Mouse (Mus musculus) megakaryocyte, embryonic 14.5 days (primary cell): ENCODE data around the gene Tnip2. TPM values are rescaled to one million over a fixed set of nuclear protein-coding genes. Genes with fewer than 3 reads are reported as not detected.

ENCODE experiments used
- H3K27me3 ChIP-seq: replicated peaks from 2 replicates; pipeline ENCODE3; 2012; ENCODE audit warnings: inconsistent platforms
- H3K36me3 ChIP-seq: replicated peaks from 2 replicates; pipeline ENCODE3; 2012; ENCODE audit warnings: low read length, inconsistent platforms, mixed read lengths
- H3K4me1 ChIP-seq: 2 replicates; pipeline ENCODE4 v1.6.1; 2012; ENCODE audit warnings: inconsistent platforms
- H3K4me3 ChIP-seq: replicated peaks from 2 replicates; pipeline ENCODE3; 2012; ENCODE audit warnings: moderate library complexity, mild to moderate bottlenecking, inconsistent platforms
- H3K9me3 ChIP-seq: 2 replicates; pipeline ENCODE4 v1.6.1; 2012; ENCODE audit warnings: inconsistent platforms
- FLI1 ChIP-seq: IDR thresholded peaks from 2 replicates; pipeline ENCODE4 v1.6.1; 2012; ENCODE audit warnings: low read length, inconsistent platforms, mixed read lengths
- GATA1 ChIP-seq: IDR thresholded peaks from 3 replicates; pipeline ENCODE4 v1.6.1; 2012; ENCODE audit warnings: mixed read lengths, low read length, inconsistent platforms, borderline replicate concordance
- polyA plus RNA-seq: library from polyadenylated mRNA; stranded (reverse); fragments of >175 nt; gene quantifications from 2 replicates; pipeline ENCODE4 v1.2.3, GENCODE M21; 2012; ENCODE audit warnings: low replicate concordance; ENCODE audit not compliant: insufficient read depth

The Tnip2 gene
- polyA plus RNA-seq, result 2.0 and 7.5 TPM in 2 replicates

- Histone ChIP-seq H3K27me3 (no peaks in the 10 kb centered on the region), H3K4me1 (peaks cover 71% of the 10 kb centered on the region), H3K4me3 (peak within 1 kb of the TSS; percentile 99), H3K36me3 (peaks cover 13% of the 10 kb centered on the region), H3K9me3 (peaks cover 3% of the 10 kb centered on the region; the same call in 1 of the 2 replicates)
- TF ChIP-seq GATA1, result no peak
- no peak for TF ChIP-seq FLI1
These were observed at the start of gene Tnip2 for GRCm38 (mm10) chr5:34513466-34514217. TSS of gene Tnip2 (minus strand) at chr5:34513991.

GRCm38 (mm10) chr5:34551821-34552220, 38.0 kb upstream of the Tnip2 start:
- Histone ChIP-seq H3K9me3 (no peaks in the 10 kb centered on the region), H3K4me1 (peaks cover 48% of the 10 kb centered on the region), H3K36me3 (peaks cover 66% of the 10 kb centered on the region), H3K4me3 (no peak overlapping the region), H3K27me3 (no peaks in the 10 kb centered on the region)
- no peak for TF ChIP-seq GATA1
- no peak for TF ChIP-seq FLI1

DNA sequence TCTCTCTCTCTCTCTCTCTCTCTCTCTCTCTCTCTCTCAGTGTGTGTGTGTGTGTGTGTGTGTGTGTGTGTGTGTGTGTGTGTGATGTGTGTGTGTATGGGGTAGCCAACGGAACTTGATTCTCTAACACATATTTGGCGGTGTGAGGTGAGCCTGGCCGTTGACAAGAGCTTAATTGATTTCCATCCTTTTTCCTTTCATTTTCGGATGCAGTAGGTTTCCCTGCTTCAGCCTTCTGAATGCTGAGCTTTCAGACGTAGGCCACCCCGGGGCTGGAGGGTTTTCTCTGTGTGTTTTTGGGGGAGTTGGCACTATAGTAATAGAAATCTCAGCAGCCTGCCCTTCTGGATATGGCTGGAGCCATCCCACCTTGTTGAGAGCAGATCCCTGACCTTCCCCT, 36.5 kb upstream of the Tnip2 start:
- H3K36me3 ChIP-seq, result peaks cover 66% of the 10 kb centered on the region
- no peaks in the 10 kb centered on the region for H3K9me3 ChIP-seq
- H3K4me3 ChIP-seq, result peak overlapping the region; percentile 92
- H3K4me1 ChIP-seq, result peaks cover 63% of the 10 kb centered on the region
- H3K27me3 ChIP-seq, result no peaks in the 10 kb centered on the region
- TF ChIP-seq FLI1 (no peak), GATA1 (no peak)

GRCm38 (mm10) chr5:34549483-34550221, 35.9 kb upstream of the Tnip2 start:
- TF ChIP-seq FLI1, result no peak
- TF ChIP-seq GATA1, result no peak
- Histone ChIP-seq H3K4me1 (peaks cover 69% of the 10 kb centered on the region), H3K36me3 (peaks cover 65% of the 10 kb centered on the region), H3K27me3 (no peaks in the 10 kb centered on the region), H3K4me3 (peak overlapping the region; percentile 92), H3K9me3 (no peaks in the 10 kb centered on the region)

DNA sequence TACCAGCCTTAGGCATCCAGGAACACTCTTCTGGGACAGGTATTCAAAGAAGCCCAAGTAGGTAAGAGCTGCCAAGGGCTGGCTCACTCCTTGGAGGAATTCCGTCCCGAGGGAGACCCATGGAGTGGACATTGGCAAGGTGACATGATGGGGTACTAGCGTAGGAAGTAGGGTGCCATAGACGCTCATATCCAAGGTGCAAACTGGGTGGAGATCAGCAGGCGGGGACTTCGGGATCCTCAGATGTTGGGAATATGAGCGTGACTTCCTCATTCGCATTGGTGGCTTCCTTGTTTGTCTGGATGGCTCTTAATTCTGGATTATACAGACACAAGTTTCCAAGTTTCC, 35.3 kb upstream of the Tnip2 start:
- peak overlapping the region; percentile 92 for H3K4me3 ChIP-seq
- H3K36me3 ChIP-seq, result peaks cover 65% of the 10 kb centered on the region
- H3K9me3 ChIP-seq, result no peaks in the 10 kb centered on the region
- H3K27me3 ChIP-seq, result no peaks in the 10 kb centered on the region
- peaks cover 74% of the 10 kb centered on the region for H3K4me1 ChIP-seq
- TF ChIP-seq FLI1 (no peak), GATA1 (no peak)

- Histone ChIP-seq H3K27me3 (no peaks in the 10 kb centered on the region), H3K4me3 (no peak overlapping the region), H3K9me3 (no peaks in the 10 kb centered on the region), H3K36me3 (peaks cover 53% of the 10 kb centered on the region), H3K4me1 (peaks cover 91% of the 10 kb centered on the region)
- TF ChIP-seq GATA1 (no peak), FLI1 (no peak)
These were observed 33.6 kb upstream of the Tnip2 start for GRCm38 (mm10) chr5:34547410-34547809.

DNA sequence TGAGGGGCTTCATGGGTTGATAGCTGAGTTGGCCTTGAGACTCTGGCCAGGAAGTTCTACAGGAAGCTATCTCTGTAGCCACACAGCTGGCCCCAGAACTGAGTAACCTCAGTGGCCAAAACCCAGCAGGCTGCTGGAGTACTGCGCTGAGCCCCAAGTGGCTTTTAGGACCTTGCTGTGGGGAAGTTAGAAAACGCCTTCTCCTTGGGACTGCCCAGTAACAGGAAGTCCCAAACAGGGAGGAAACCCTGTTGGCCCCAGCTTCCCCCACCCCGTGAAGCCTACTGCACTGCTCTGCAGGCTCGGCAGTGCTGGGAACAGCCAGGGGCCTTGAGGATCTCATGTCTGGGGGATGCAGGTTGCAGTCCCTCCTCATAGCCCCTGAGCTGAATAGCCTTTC, 29.3 kb upstream of the Tnip2 start:
- H3K27me3 ChIP-seq, result peaks cover 2% of the 10 kb centered on the region
- H3K4me3 ChIP-seq, result peak overlapping the region; percentile 90
- H3K9me3 ChIP-seq, result no peaks in the 10 kb centered on the region
- peaks cover 94% of the 10 kb centered on the region for H3K4me1 ChIP-seq
- no peak for TF ChIP-seq GATA1
- no peak for TF ChIP-seq FLI1
- peaks cover 50% of the 10 kb centered on the region for H3K36me3 ChIP-seq

DNA sequence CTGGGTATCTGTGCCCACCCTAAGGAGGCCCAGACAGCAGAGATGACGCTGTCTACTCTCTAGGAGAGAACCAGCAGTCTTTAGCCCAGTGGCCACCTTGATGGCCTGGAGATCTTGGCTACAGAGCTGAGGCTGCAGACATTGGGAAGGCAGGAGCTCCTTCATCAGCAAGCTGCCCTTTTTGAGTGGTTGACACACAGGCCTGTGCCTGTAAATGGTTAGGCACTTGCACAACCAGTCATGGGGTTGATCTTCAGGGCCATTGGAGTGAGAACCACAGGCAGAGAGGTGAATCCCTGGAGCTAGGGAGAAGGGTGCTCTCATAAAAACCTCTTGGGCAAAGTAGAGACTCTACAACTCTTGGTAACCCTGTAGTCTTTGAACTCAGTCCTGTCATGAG, 28.4 kb upstream of the Tnip2 start:
- Histone ChIP-seq H3K4me1 (peaks cover 99% of the 10 kb centered on the region), H3K27me3 (peaks cover 2% of the 10 kb centered on the region), H3K36me3 (peaks cover 52% of the 10 kb centered on the region), H3K4me3 (peak overlapping the region; percentile 2), H3K9me3 (no peaks in the 10 kb centered on the region)
- no peak for TF ChIP-seq FLI1
- TF ChIP-seq GATA1, result no peak

GRCm38 (mm10) chr5:34539121-34539520, 25.3 kb upstream of the Tnip2 start:
- Histone ChIP-seq H3K4me3 (no peak overlapping the region), H3K27me3 (peaks cover 2% of the 10 kb centered on the region), H3K4me1 (peaks cover 100% of the 10 kb centered on the region), H3K36me3 (peaks cover 40% of the 10 kb centered on the region), H3K9me3 (no peaks in the 10 kb centered on the region)
- no peak for TF ChIP-seq FLI1
- no peak for TF ChIP-seq GATA1

- Histone ChIP-seq H3K4me1 (peaks cover 100% of the 10 kb centered on the region), H3K4me3 (no peak overlapping the region), H3K36me3 (peaks cover 46% of the 10 kb centered on the region), H3K27me3 (peaks cover 2% of the 10 kb centered on the region), H3K9me3 (no peaks in the 10 kb centered on the region)
- TF ChIP-seq GATA1 (no peak), FLI1 (no peak)
These were observed 24.7 kb upstream of the Tnip2 start for GRCm38 (mm10) chr5:34538527-34538926.
